Mouse (Mus musculus): Measurements from ENCODE around the gene Faf2. TPM values are rescaled to one million over a fixed set of nuclear protein-coding genes. Genes with fewer than 3 reads are reported as not detected.

Faf2 gene
- polyA plus RNA-seq, 1 experiment from 2014 or later: 68.5 TPM

- under 1% methylated on average over 51 of the region's 51 CpGs for WGBS
- Histone ChIP-seq H3K27ac (peak within 1 kb of the TSS; percentile 87), H3K4me1 (replicated peaks) (peaks cover 8% of the 10 kb centered on the region), H3K9me3 (no peaks in the 10 kb centered on the region), H3K9ac (peak within 1 kb of the TSS; percentile 92), H3K36me3 (0 out of 2 replicates have a peak, but pooled peaks cover 8% of the 10 kb centered on the region), H3K27me3 (replicated peaks) (no peaks in the 10 kb centered on the region), H3K4me2 (replicated peaks) (peak within 1 kb of the TSS; percentile 78), H3K4me3 (replicated peaks) (peak within 1 kb of the TSS; percentile 91)
- ATAC-seq: peak; percentile 98
These were observed 31.3 kb upstream of the Faf2 start, which contains the start of the genes Nop16 and Higd2a for GRCm38 (mm10) chr13:54589996-54590951. Nop16 (minus strand) TSS chr13:54590090. Higd2a (plus strand) TSS chr13:54590207.

GRCm38 (mm10) chr13:54591776-54592356 is 29.7 kb upstream of the Faf2 start:
- no peak for ATAC-seq
- no peak overlapping the region for H3K4me3 ChIP-seq (replicated peaks)
- H3K4me1 ChIP-seq (replicated peaks): peaks cover 15% of the 10 kb centered on the region
- H3K36me3 ChIP-seq: 0 out of 2 replicates have a peak, but pooled peaks cover 3% of the 10 kb centered on the region
- WGBS: 85% methylated on average over 8 of the region's 8 CpGs
- H3K27me3 ChIP-seq (replicated peaks): no peaks in the 10 kb centered on the region
- no peaks in the 10 kb centered on the region for H3K9me3 ChIP-seq
- no peak overlapping the region for H3K27ac ChIP-seq
- H3K4me2 ChIP-seq (replicated peaks): 0 out of 2 replicates have a peak overlapping the region, but pooled peaks have one; percentile 5
- H3K9ac ChIP-seq: no peak overlapping the region

GRCm38 (mm10) chr13:54593617-54594016 is 28.0 kb upstream of the Faf2 start:
- H3K4me3 ChIP-seq (replicated peaks): no peak overlapping the region
- peaks cover 4% of the 10 kb centered on the region; the same call in 1 of the 2 replicates for H3K36me3 ChIP-seq
- H3K4me2 ChIP-seq (replicated peaks): no peak overlapping the region
- no peak overlapping the region for H3K9ac ChIP-seq
- ATAC-seq: no peak
- H3K27ac ChIP-seq: no peak overlapping the region
- peaks cover 15% of the 10 kb centered on the region for H3K4me1 ChIP-seq (replicated peaks)
- WGBS: 89% methylated on average over 11 of the region's 11 CpGs
- no peaks in the 10 kb centered on the region for H3K9me3 ChIP-seq
- no peaks in the 10 kb centered on the region for H3K27me3 ChIP-seq (replicated peaks)

- WGBS: 68% methylated on average over 8 of the region's 8 CpGs
- H3K4me1 ChIP-seq (replicated peaks): peaks cover 13% of the 10 kb centered on the region
- H3K9ac ChIP-seq: no peak overlapping the region
- peaks cover 4% of the 10 kb centered on the region; the same call in 1 of the 2 replicates for H3K36me3 ChIP-seq
- H3K9me3 ChIP-seq: no peaks in the 10 kb centered on the region
- ATAC-seq: peak; percentile 63
- no peak overlapping the region for H3K27ac ChIP-seq
- no peak overlapping the region for H3K4me2 ChIP-seq (replicated peaks)
- H3K27me3 ChIP-seq (replicated peaks): no peaks in the 10 kb centered on the region
- no peak overlapping the region for H3K4me3 ChIP-seq (replicated peaks)
These were observed 25.4 kb upstream of the Faf2 start for GRCm38 (mm10) chr13:54596107-54596690.

GRCm38 (mm10) chr13:54596870-54597269 is 24.7 kb upstream of the Faf2 start:
- H3K9me3 ChIP-seq: no peaks in the 10 kb centered on the region
- ATAC-seq: 0 out of 2 replicates have a peak, but pooled peaks have one; percentile 3
- H3K27me3 ChIP-seq (replicated peaks): no peaks in the 10 kb centered on the region
- WGBS: 65% methylated on average over 5 of the region's 5 CpGs
- H3K4me3 ChIP-seq (replicated peaks): no peak overlapping the region
- H3K36me3 ChIP-seq: peaks cover 4% of the 10 kb centered on the region; the same call in 1 of the 2 replicates
- no peak overlapping the region for H3K4me2 ChIP-seq (replicated peaks)
- 0 out of 2 replicates have a peak, but pooled peaks cover 8% of the 10 kb centered on the region for H3K4me1 ChIP-seq (replicated peaks)
- H3K27ac ChIP-seq: no peak overlapping the region
- H3K9ac ChIP-seq: no peak overlapping the region

GRCm38 (mm10) chr13:54598622-54599143 is 22.9 kb upstream of the Faf2 start:
- no peaks in the 10 kb centered on the region for H3K27me3 ChIP-seq (replicated peaks)

GRCm38 (mm10) chr13:54602639-54603111 is 18.9 kb upstream of the Faf2 start:
- no peaks in the 10 kb centered on the region for H3K9me3 ChIP-seq
- no peak overlapping the region for H3K9ac ChIP-seq
- ATAC-seq: peak; percentile 88
- H3K27ac ChIP-seq: peak overlapping the region; percentile 81
- H3K4me3 ChIP-seq (replicated peaks): no peak overlapping the region
- no peaks in the 10 kb centered on the region for H3K27me3 ChIP-seq (replicated peaks)
- 0 out of 2 replicates have a peak overlapping the region, but pooled peaks have one; percentile 18 for H3K4me2 ChIP-seq (replicated peaks)
- 0 out of 2 replicates have a peak, but pooled peaks cover 19% of the 10 kb centered on the region for H3K4me1 ChIP-seq (replicated peaks)
- H3K36me3 ChIP-seq: peaks cover 3% of the 10 kb centered on the region; the same call in 1 of the 2 replicates
- 16% methylated on average over 3 of the region's 3 CpGs for WGBS

More at GRCm38 (mm10) chr13:54598622-54599143, 22.9 kb upstream of the Faf2 start:
- 87% methylated on average over 12 of the region's 12 CpGs for WGBS
- H3K9me3 ChIP-seq: no peaks in the 10 kb centered on the region
- H3K9ac ChIP-seq: no peak overlapping the region
- H3K4me1 ChIP-seq (replicated peaks): 0 out of 2 replicates have a peak, but pooled peaks cover 22% of the 10 kb centered on the region
- no peak overlapping the region for H3K4me2 ChIP-seq (replicated peaks)
- H3K36me3 ChIP-seq: peaks cover 4% of the 10 kb centered on the region; the same call in 1 of the 2 replicates
- H3K4me3 ChIP-seq (replicated peaks): no peak overlapping the region
- no peak for ATAC-seq
- H3K27ac ChIP-seq: no peak overlapping the region

- H3K4me2 ChIP-seq (replicated peaks): no peak overlapping the region
- no peak for ATAC-seq
- 0 out of 2 replicates have a peak, but pooled peaks cover 21% of the 10 kb centered on the region for H3K4me1 ChIP-seq (replicated peaks)
- H3K36me3 ChIP-seq: no peaks in the 10 kb centered on the region
- no peak overlapping the region for H3K4me3 ChIP-seq (replicated peaks)
- H3K9ac ChIP-seq: 0 out of 2 replicates have a peak overlapping the region, but pooled peaks have one; percentile 4
- H3K27me3 ChIP-seq (replicated peaks): no peaks in the 10 kb centered on the region
- peak overlapping the region; percentile 81 for H3K27ac ChIP-seq
- no peaks in the 10 kb centered on the region for H3K9me3 ChIP-seq
These were observed 18.1 kb upstream of the Faf2 start for GRCm38 (mm10) chr13:54603501-54603900.

GRCm38 (mm10) chr13:54604221-54604620 is 17.4 kb upstream of the Faf2 start:
- H3K9me3 ChIP-seq: no peaks in the 10 kb centered on the region
- no peak overlapping the region for H3K4me3 ChIP-seq (replicated peaks)
- H3K27ac ChIP-seq: no peak overlapping the region
- no peak overlapping the region for H3K4me2 ChIP-seq (replicated peaks)
- H3K36me3 ChIP-seq: no peaks in the 10 kb centered on the region
- no peak for ATAC-seq
- H3K4me1 ChIP-seq (replicated peaks): 0 out of 2 replicates have a peak, but pooled peaks cover 21% of the 10 kb centered on the region
- no peak overlapping the region for H3K9ac ChIP-seq
- no peaks in the 10 kb centered on the region for H3K27me3 ChIP-seq (replicated peaks)
- 70% methylated on average over 4 of the region's 4 CpGs for WGBS

GRCm38 (mm10) chr13:54605426-54605825 is 16.2 kb upstream of the Faf2 start:
- Histone ChIP-seq H3K4me3 (replicated peaks) (no peak overlapping the region), H3K36me3 (no peaks in the 10 kb centered on the region), H3K27ac (peak overlapping the region; percentile 57), H3K9me3 (no peaks in the 10 kb centered on the region), H3K9ac (no peak overlapping the region), H3K4me2 (replicated peaks) (no peak overlapping the region), H3K4me1 (replicated peaks) (peaks cover 21% of the 10 kb centered on the region; the same call in 1 of the 2 replicates), H3K27me3 (replicated peaks) (no peaks in the 10 kb centered on the region)
- peak; percentile 24; the same call in 1 of the 2 replicates for ATAC-seq
- 59% methylated on average over 5 of the region's 5 CpGs for WGBS

- Histone ChIP-seq H3K4me3 (replicated peaks) (no peak overlapping the region), H3K27ac (no peak overlapping the region), H3K9ac (no peak overlapping the region), H3K27me3 (replicated peaks) (no peaks in the 10 kb centered on the region), H3K4me1 (replicated peaks) (peaks cover 21% of the 10 kb centered on the region; the same call in 1 of the 2 replicates), H3K4me2 (replicated peaks) (no peak overlapping the region), H3K9me3 (no peaks in the 10 kb centered on the region), H3K36me3 (no peaks in the 10 kb centered on the region)
- ATAC-seq: no peak
- 62% methylated on average over 5 of the region's 5 CpGs for WGBS
These were observed 14.4 kb upstream of the Faf2 start for GRCm38 (mm10) chr13:54607204-54607603.

All from intestine, embryonic 15.5 days (tissue).